Mouse (Mus musculus) naive thymus-derived CD4-positive, alpha-beta T cell, adult 2 months (primary cell): ENCODE measurements around the gene Apol10a.
"Not testable (repeated sequence)": the region's sequence is repeated elsewhere in the genome, so short reads cannot be mapped to it uniquely, and the experiment has no call there.

Source experiments
- DNase-seq: peaks from one replicate; pipeline ENCODE4 v3.0.0-alpha.2; 2011; ENCODE audit warnings: low read depth

Gene Apol10a

GRCm38 (mm10) chr15:77476693-77477092, at the start of gene Apol10a:
Gene Apol10a, plus strand, starts transcription at chr15:77477047.
- DNase-seq: not testable (repeated sequence)

- DNase-seq: not testable (repeated sequence)
These were observed 48.0 kb upstream of the Apol10a start for GRCm38 (mm10) chr15:77428690-77429448.

GRCm38 (mm10) chr15:77444746-77445145, 32.1 kb upstream of the Apol10a start:
- DNase-seq: not testable (repeated sequence)

- DNase-seq: not testable (repeated sequence)
These were observed 31.2 kb upstream of the Apol10a start for GRCm38 (mm10) chr15:77445668-77446067.

- not testable (repeated sequence) for DNase-seq
These were observed 29.5 kb upstream of the Apol10a start, which contains the start of gene Apol7b for GRCm38 (mm10) chr15:77447392-77447791. Gene Apol7b, minus strand, starts transcription at chr15:77447492.

GRCm38 (mm10) chr15:77449927-77450326, 26.9 kb upstream of the Apol10a start:
- peak; percentile 15 for DNase-seq

GRCm38 (mm10) chr15:77474699-77475390, 2.0 kb upstream of the Apol10a start:
- not testable (repeated sequence) for DNase-seq

- DNase-seq: no peak
These were observed 5.4 kb downstream of the Apol10a start for GRCm38 (mm10) chr15:77482140-77482794.

- not testable (repeated sequence) for DNase-seq
These were observed 16.3 kb downstream of the Apol10a start for GRCm38 (mm10) chr15:77493181-77493580.

- not testable (repeated sequence) for DNase-seq
These were observed 17.8 kb downstream of the Apol10a start for GRCm38 (mm10) chr15:77494694-77495093.

- not testable (repeated sequence) for DNase-seq
These were observed 31.1 kb downstream of the Apol10a start, which contains the start of gene Apol11a for GRCm38 (mm10) chr15:77507966-77508365. Gene Apol11a, plus strand, starts transcription at chr15:77508271.

- not testable (repeated sequence) for DNase-seq
These were observed 43.7 kb downstream of the Apol10a start for GRCm38 (mm10) chr15:77520596-77520995.

GRCm38 (mm10) chr15:77523186-77523843, 46.5 kb downstream of the Apol10a start:
- peak; percentile 37 for DNase-seq

- no peak for DNase-seq
These were observed 56.4 kb downstream of the Apol10a start, which contains the start of gene Apol7c for GRCm38 (mm10) chr15:77533216-77533615. Gene Apol7c, minus strand, starts transcription at chr15:77533316.

GRCm38 (mm10) chr15:77539221-77539620, 62.4 kb downstream of the Apol10a start:
- DNase-seq: not testable (repeated sequence)
